Mouse (Mus musculus) erythroblast, embryonic 14.5 days (primary cell): ENCODE measurements around the gene Zfp27. TPM values are rescaled to one million over a fixed set of nuclear protein-coding genes. Genes with fewer than 3 reads are reported as not detected.
A peak's percentile ranks its signal among the peaks of the same experiment; 100 is the strongest.

Experiments used
- H3K27me3 ChIP-seq: 2 replicates; pipeline ENCODE4 v1.6.1; 2012; ENCODE audit warnings: inconsistent platforms; ENCODE audit not compliant: control insufficient read depth
- H3K36me3 ChIP-seq: 2 replicates; pipeline ENCODE4 v1.6.1; 2012; ENCODE audit warnings: mild to moderate bottlenecking, inconsistent platforms; ENCODE audit not compliant: control insufficient read depth
- H3K4me1 ChIP-seq: 2 replicates; pipeline ENCODE4 v1.6.1; 2012; ENCODE audit warnings: inconsistent platforms; ENCODE audit not compliant: control insufficient read depth
- H3K4me3 ChIP-seq: replicated peaks from 2 replicates; pipeline ENCODE3; 2012; ENCODE audit warnings: moderate library complexity, mild to moderate bottlenecking, inconsistent platforms
- H3K9me3 ChIP-seq: 2 replicates; pipeline ENCODE4 v1.6.1; 2012; ENCODE audit warnings: low read length, inconsistent platforms, mixed read lengths; ENCODE audit not compliant: control insufficient read depth
- GATA1 ChIP-seq: IDR thresholded peaks from 2 replicates; pipeline ENCODE4 v1.6.1; 2012; ENCODE audit warnings: low read length, inconsistent platforms, mixed read lengths
- TAL1 ChIP-seq: IDR thresholded peaks from 3 replicates; pipeline ENCODE4 v1.6.1; 2012; ENCODE audit warnings: low read length, inconsistent platforms, mixed read lengths
- polyA plus RNA-seq: library from polyadenylated mRNA; stranded (reverse); fragments of >175 nt; gene quantifications from 2 replicates; pipeline ENCODE4 v1.2.3, GENCODE M21; 2012

Zfp27 gene
- polyA plus RNA-seq, 1 experiment: 0.01 TPM

- Histone ChIP-seq H3K4me3 (peak within 1 kb of the TSS; percentile 63), H3K36me3 (no peaks in the 10 kb centered on the region), H3K27me3 (no peaks in the 10 kb centered on the region), H3K9me3 (no peaks in the 10 kb centered on the region), H3K4me1 (peaks cover 10% of the 10 kb centered on the region)
- TF ChIP-seq TAL1 (no peak), GATA1 (no peak)
Observed at GRCm38 (mm10) chr7:29859532-29860517, 46.5 kb downstream of the Zfp27 start, which contains the start of gene Zfp420. TSS of gene Zfp420 (plus strand) at chr7:29859979.

- H3K36me3 ChIP-seq: no peaks in the 10 kb centered on the region; the same call in 1 of the 2 replicates
- no peaks in the 10 kb centered on the region for H3K9me3 ChIP-seq
- peak within 1 kb of the TSS; percentile 77 for H3K4me3 ChIP-seq
- H3K27me3 ChIP-seq: no peaks in the 10 kb centered on the region
- H3K4me1 ChIP-seq: peaks cover 14% of the 10 kb centered on the region
- TF ChIP-seq GATA1: no peak
- no peak for TF ChIP-seq TAL1
Observed at GRCm38 (mm10) chr7:29853219-29853842, 53.0 kb downstream of the Zfp27 start, which contains the start of gene Zfp940. TSS of gene Zfp940 (minus strand) at chr7:29853669.

- Histone ChIP-seq H3K36me3 (no peaks in the 10 kb centered on the region; the same call in 1 of the 2 replicates), H3K27me3 (no peaks in the 10 kb centered on the region), H3K9me3 (no peaks in the 10 kb centered on the region), H3K4me3 (peak overlapping the region; percentile 77), H3K4me1 (peaks cover 14% of the 10 kb centered on the region)
- TF ChIP-seq GATA1: no peak
- TF ChIP-seq TAL1: no peak
Observed at GRCm38 (mm10) chr7:29852831-29853218, 53.5 kb downstream of the Zfp27 start.

- TF ChIP-seq GATA1: no peak
- TF ChIP-seq TAL1: no peak
- Histone ChIP-seq H3K4me1 (no peaks in the 10 kb centered on the region), H3K4me3 (no peak overlapping the region), H3K9me3 (no peaks in the 10 kb centered on the region), H3K27me3 (no peaks in the 10 kb centered on the region), H3K36me3 (peaks cover 5% of the 10 kb centered on the region)
Observed at GRCm38 (mm10) chr7:29844616-29845015, 61.8 kb downstream of the Zfp27 start.

Other genes with a start within 250 kb of the Zfp27 start
- gene Catsperg2, start 179.5 kb downstream of the Zfp27 start, polyA plus RNA-seq: not detected in 2 replicates
- 0.04 and 0.08 TPM in 2 replicates for gene Zfp84, start 138.0 kb downstream of the Zfp27 start, polyA plus RNA-seq
- gene Zfp30, start 122.6 kb downstream of the Zfp27 start, polyA plus RNA-seq: 0.01 TPM in 2 replicates
- 0.01 and 0.04 TPM in 2 replicates for gene Zfp790, start 90.5 kb downstream of the Zfp27 start, polyA plus RNA-seq
- gene Zfp940, start 52.9 kb downstream of the Zfp27 start, polyA plus RNA-seq: not detected in 2 replicates
- not detected in 2 replicates for gene Zfp420, start 46.6 kb downstream of the Zfp27 start, polyA plus RNA-seq
- gene Zfp383, start 1.7 kb upstream of the Zfp27 start, polyA plus RNA-seq: not detected in 2 replicates
- 0.09 and 0.37 TPM in 2 replicates for gene Zfp74, start 47.5 kb upstream of the Zfp27 start, polyA plus RNA-seq
- 0.04 TPM in 2 replicates for gene Zfp568, start 77.4 kb upstream of the Zfp27 start, polyA plus RNA-seq
- 0.02 TPM in 1 of 2 replicates, not detected in the other for gene Zfp14, start 144.8 kb upstream of the Zfp27 start, polyA plus RNA-seq
- 0.02 TPM in 1 of 2 replicates, not detected in the other for gene Zfp82, start 166.3 kb upstream of the Zfp27 start, polyA plus RNA-seq
- gene Gm26920, start 183.8 kb upstream of the Zfp27 start, polyA plus RNA-seq: not detected in 2 replicates
- not detected in 2 replicates for gene Zfp566, start 184.0 kb upstream of the Zfp27 start, polyA plus RNA-seq
- gene Zfp260, start 188.2 kb upstream of the Zfp27 start, polyA plus RNA-seq: not detected in 2 replicates
- gene Zfp382, start 215.4 kb upstream of the Zfp27 start, polyA plus RNA-seq: 0.11 TPM in 1 of 2 replicates, not detected in the other